Mouse (Mus musculus) liver, embryonic 15.5 days (tissue): Measurements from ENCODE around the gene 6030452D12Rik. TPM values are rescaled to one million over a fixed set of nuclear protein-coding genes. Genes with fewer than 3 reads are reported as not detected.

ENCODE experiments used
- ATAC-seq: fragments of 200-750 bp; cut with Nextera tagmentation; 2 replicates; pipeline ENCODE4 v1.8.0; 2017; ENCODE audit warnings: moderate number of reproducible peaks, mild to moderate bottlenecking, moderate library complexity; ENCODE audit not compliant: insufficient read depth
- H3K27ac ChIP-seq: fragments of 300-500 bp; sonication (generic); replicated peaks from 2 replicates; pipeline ENCODE4 v1.5.1; 2015; ENCODE audit warnings: mild to moderate bottlenecking, inconsistent platforms
- H3K27me3 ChIP-seq: fragments of 300-500 bp; sonication (generic); 2 replicates; pipeline ENCODE4 v1.6.1; 2015; ENCODE audit warnings: mild to moderate bottlenecking, inconsistent platforms
- H3K36me3 ChIP-seq: fragments of 300-500 bp; sonication (generic); replicated peaks from 2 replicates; pipeline ENCODE4 v1.6.1; 2015; ENCODE audit warnings: moderate library complexity, mild to moderate bottlenecking, inconsistent platforms
- H3K4me1 ChIP-seq: fragments of 300-500 bp; sonication (generic); replicated peaks from 2 replicates; pipeline ENCODE4 v1.6.1; 2015; ENCODE audit warnings: inconsistent platforms
- H3K4me2 ChIP-seq: fragments of 300-500 bp; sonication (generic); 2 replicates; pipeline ENCODE4 v1.6.1; 2015; ENCODE audit warnings: moderate library complexity, mild to moderate bottlenecking, inconsistent platforms
- H3K4me3 ChIP-seq: fragments of 300-500 bp; sonication (generic); replicated peaks from 2 replicates; pipeline ENCODE4 v1.5.1; 2015; ENCODE audit warnings: mild to moderate bottlenecking, inconsistent platforms
- H3K9ac ChIP-seq: fragments of 300-500 bp; sonication (generic); 2 replicates; pipeline ENCODE4 v1.6.1; 2015; ENCODE audit warnings: moderate library complexity, mild to moderate bottlenecking, inconsistent platforms
- H3K9me3 ChIP-seq: fragments of 300-500 bp; sonication (generic); replicated peaks from 2 replicates; pipeline ENCODE4 v1.6.1; 2016; ENCODE audit warnings: inconsistent platforms
- WGBS: fragments of 180-500 bp; shearing (Covaris S2); methylation state at CpG from one replicate; pipeline ENCODE4 v1.1.7; 2015; ENCODE audit warnings: mixed read lengths; ENCODE audit not compliant: insufficient replicate concordance; 5-methylcytosine and 5-hydroxymethylcytosine counted together
- polyA plus RNA-seq: library from polyadenylated mRNA; unstranded; fragments of >200 nt; fragmentation: Nextera tagmentation; extraction: Ambion mirVana; gene quantifications from 2 replicates; pipeline ENCODE4 v1.2.1, GENCODE M21; 2015

6030452D12Rik gene
- not detected in 2 replicates for polyA plus RNA-seq

DNA sequence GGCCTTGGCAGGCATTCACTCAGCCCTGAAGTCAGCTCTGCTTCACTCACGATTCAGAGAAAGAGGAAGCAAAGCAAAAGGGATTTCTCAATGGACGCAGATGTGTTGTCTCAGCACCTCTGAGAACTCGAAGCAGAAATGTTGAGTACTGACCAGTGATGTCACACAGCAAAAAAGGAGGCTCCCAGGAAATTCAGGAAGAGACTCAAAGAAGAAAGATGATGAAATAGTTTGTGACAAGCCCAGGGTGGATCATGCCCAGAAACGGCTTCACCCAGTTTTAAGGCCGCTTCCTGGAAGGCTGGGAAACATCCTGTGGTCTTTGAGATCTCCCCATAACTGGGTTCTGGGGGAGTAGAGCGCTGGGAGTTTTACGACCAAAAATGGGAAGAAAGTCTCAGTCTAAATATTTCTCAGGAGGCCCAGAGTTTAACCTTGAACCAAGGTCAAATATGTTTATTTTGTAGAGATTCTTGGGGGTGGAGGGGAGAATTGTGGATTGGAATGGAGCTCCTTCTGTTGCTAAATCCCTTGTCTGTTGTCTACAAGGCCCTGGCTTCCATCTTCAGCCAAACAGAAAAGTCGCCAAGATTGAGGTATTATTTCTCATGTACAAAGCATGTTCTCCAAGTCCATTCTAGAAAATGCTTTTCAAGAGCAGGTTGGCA lies at the start of gene 6030452D12Rik:
TSS of gene 6030452D12Rik (plus strand) at position 505 of the 668 bp plus-strand sequence.
- Histone ChIP-seq H3K4me2 (no peak within 1 kb of the TSS), H3K9me3 (no peaks in the 10 kb centered on the region), H3K9ac (no peak within 1 kb of the TSS), H3K4me3 (no peak within 1 kb of the TSS), H3K27me3 (no peaks in the 10 kb centered on the region), H3K4me1 (no peaks in the 10 kb centered on the region), H3K27ac (no peak within 1 kb of the TSS), H3K36me3 (no peaks in the 10 kb centered on the region)
- 38% methylated on average over 8 of the region's 8 CpGs for WGBS
- ATAC-seq, result no peak

DNA sequence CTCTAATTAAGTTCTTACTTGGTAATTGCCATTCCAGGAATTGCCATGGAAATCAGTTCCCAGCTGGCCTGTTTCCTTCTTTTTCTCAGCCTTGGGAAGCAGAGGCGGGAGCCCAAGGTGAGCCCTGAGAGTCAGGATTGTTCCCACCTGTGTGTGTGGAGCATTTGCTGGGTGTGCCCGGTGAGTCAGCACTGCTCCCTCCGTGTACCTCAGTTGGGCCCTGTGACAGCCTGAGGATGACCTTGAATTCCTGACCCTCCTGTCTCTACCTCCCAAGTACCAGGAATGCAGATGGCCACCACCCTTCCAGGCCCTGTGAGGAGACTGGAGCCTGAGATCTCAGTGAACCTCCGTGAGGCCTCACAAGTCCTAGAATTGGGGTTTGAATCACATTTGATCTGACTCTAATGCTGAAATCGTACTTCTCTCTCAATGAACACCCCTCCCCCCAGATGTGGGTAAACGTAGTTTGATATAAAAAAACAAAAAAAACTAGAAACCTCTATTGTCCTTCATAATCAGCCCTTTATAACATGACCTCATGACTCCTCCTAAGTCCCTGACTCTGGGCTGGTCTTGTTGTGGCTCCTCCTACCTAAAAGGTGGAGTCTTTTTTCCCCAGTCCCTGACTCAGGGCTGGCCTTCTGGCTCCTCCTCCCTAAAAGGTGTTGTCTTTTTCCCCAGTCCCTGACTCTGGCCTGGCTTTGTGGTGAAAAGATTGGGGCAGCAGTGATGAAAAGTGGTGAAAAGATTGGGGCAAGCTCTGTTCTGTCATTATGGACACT lies 48.8 kb upstream of the 6030452D12Rik start:
- Histone ChIP-seq H3K4me1 (no peaks in the 10 kb centered on the region), H3K27me3 (no peaks in the 10 kb centered on the region), H3K9ac (no peak overlapping the region), H3K4me2 (no peak overlapping the region), H3K9me3 (no peaks in the 10 kb centered on the region), H3K27ac (no peak overlapping the region), H3K36me3 (no peaks in the 10 kb centered on the region), H3K4me3 (no peak overlapping the region)
- 57% methylated on average over 6 of the region's 6 CpGs for WGBS
- no peak for ATAC-seq

- Histone ChIP-seq H3K27ac (no peak overlapping the region), H3K4me2 (no peak overlapping the region), H3K36me3 (no peaks in the 10 kb centered on the region), H3K9me3 (no peaks in the 10 kb centered on the region), H3K27me3 (no peaks in the 10 kb centered on the region), H3K4me1 (no peaks in the 10 kb centered on the region), H3K9ac (no peak overlapping the region), H3K4me3 (no peak overlapping the region)
- no peak for ATAC-seq
- WGBS, result 53% methylated on average over 12 of the region's 12 CpGs
These were observed 47.4 kb upstream of the 6030452D12Rik start for GRCm38 (mm10) chr8:106452701-106453481.

DNA sequence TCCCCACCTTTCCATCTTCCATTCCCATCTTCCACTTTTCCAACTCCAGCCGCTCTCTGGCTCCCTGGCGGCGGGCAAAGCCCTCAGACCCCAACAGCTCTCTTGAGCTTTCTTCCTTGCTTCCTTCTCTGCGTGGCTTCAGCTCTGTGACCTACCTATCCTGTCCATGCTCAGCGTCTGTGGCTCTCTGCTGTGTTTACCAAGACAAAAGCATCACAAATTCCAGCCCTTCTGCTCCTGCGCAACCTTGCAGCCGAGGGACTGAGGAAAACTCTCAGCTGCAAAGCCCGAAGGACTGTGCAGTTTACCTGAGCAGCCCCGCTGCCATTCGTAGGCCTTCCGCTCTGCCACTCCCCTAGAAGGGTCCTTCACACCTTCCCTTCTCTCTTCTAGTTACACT lies 46.3 kb upstream of the 6030452D12Rik start:
- no peak overlapping the region for H3K27ac ChIP-seq
- ATAC-seq, result no peak
- WGBS, result 61% methylated on average over 11 of the region's 11 CpGs

DNA sequence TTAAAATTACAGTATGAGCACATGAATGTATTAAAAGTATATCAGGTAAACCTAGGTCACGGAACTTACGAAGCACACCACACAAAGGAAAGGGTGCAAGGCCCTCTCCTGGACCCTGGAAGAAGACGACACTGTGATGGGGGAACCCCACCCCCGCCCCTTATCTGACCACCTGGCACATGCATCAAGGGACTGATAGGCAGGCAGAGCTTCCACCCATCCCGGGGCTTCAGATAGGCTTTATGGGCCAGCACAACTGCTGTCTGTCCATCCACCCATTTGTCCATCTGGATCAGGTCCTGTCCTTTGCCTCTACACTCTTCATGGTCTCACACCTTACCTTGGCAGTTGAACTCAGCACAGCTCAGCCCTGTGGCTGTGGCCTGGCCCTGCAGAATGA lies 38.2 kb upstream of the 6030452D12Rik start:
- no peak overlapping the region for H3K4me3 ChIP-seq
- 50% methylated on average over 5 of the region's 5 CpGs for whole genome bisulfite sequencing
- no peaks in the 10 kb centered on the region; the same call in 1 of the 2 replicates for H3K4me1 ChIP-seq
- H3K9ac ChIP-seq, result no peak overlapping the region
- H3K9me3 ChIP-seq, result no peaks in the 10 kb centered on the region
- no peak overlapping the region for H3K4me2 ChIP-seq
- no peaks in the 10 kb centered on the region for H3K36me3 ChIP-seq
- no peaks in the 10 kb centered on the region for H3K27me3 ChIP-seq
- no peak for ATAC-seq
- no peak overlapping the region for H3K27ac ChIP-seq

More for the DNA sequence above, 46.3 kb upstream of the 6030452D12Rik start:
- no peaks in the 10 kb centered on the region for H3K36me3 ChIP-seq
- H3K9me3 ChIP-seq, result no peaks in the 10 kb centered on the region
- no peaks in the 10 kb centered on the region for H3K27me3 ChIP-seq
- no peak overlapping the region for H3K4me3 ChIP-seq
- H3K4me2 ChIP-seq, result no peak overlapping the region
- H3K4me1 ChIP-seq, result no peaks in the 10 kb centered on the region
- no peak overlapping the region for H3K9ac ChIP-seq

GRCm38 (mm10) chr8:106463795-106464194 lies 36.5 kb upstream of the 6030452D12Rik start:
- no peak overlapping the region for H3K4me2 ChIP-seq
- no peak overlapping the region for H3K9ac ChIP-seq
- WGBS, result 76% methylated on average over 6 of the region's 6 CpGs
- no peaks in the 10 kb centered on the region for H3K36me3 ChIP-seq
- H3K27me3 ChIP-seq, result no peaks in the 10 kb centered on the region
- H3K9me3 ChIP-seq, result no peaks in the 10 kb centered on the region
- no peak overlapping the region for H3K27ac ChIP-seq
- no peaks in the 10 kb centered on the region; the same call in 1 of the 2 replicates for H3K4me1 ChIP-seq
- ATAC-seq, result no peak
- no peak overlapping the region for H3K4me3 ChIP-seq

DNA sequence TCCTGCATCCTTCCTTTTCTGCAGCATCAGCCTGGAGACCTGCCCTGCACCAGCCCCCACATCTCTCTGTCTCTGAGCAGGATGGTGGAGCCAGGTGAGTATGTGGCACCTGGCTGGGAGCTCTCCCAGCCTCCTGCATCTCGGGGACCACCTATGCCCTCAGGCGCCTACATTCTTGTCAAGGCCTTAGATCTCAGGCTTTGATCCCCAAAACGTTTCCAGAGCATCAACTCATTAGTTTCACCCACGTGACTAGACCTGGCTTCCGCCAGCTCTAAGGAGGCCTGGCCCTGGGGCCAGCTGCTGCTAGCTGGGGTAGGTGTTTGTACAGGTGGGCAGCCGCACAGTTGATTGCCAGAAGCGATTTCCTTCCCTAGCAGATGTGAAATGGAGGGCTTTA lies 30.8 kb upstream of the 6030452D12Rik start:
- Histone ChIP-seq H3K9me3 (no peaks in the 10 kb centered on the region), H3K4me2 (no peak overlapping the region), H3K27me3 (no peaks in the 10 kb centered on the region), H3K4me3 (no peak overlapping the region), H3K36me3 (no peaks in the 10 kb centered on the region), H3K9ac (no peak overlapping the region), H3K4me1 (no peaks in the 10 kb centered on the region), H3K27ac (no peak overlapping the region)
- ATAC-seq, result no peak
- 46% methylated on average over 7 of the region's 7 CpGs for WGBS

DNA sequence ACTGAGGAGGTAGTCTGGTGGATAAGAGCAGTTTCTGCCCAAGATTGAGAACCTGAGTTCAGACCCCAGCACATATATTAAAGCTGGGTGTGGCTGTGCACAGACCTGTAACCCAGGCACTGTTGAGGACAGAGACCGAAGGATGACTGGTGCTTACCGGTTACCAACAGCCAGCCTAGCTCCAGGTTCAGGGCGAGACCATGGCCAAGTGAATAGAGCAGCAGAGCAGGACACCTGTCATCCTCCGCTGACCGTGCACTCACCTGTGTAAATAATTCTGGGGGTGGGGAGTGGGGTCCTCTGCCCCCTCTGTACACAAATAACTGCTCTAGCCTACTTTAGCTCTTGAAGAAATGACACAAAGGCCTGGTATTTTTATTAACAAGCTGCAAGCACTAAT lies 26.3 kb upstream of the 6030452D12Rik start:
- H3K36me3 ChIP-seq, result no peaks in the 10 kb centered on the region
- no peak overlapping the region for H3K27ac ChIP-seq
- no peak overlapping the region for H3K9ac ChIP-seq
- H3K27me3 ChIP-seq, result no peaks in the 10 kb centered on the region
- no peak for ATAC-seq
- H3K4me2 ChIP-seq, result no peak overlapping the region
- no peaks in the 10 kb centered on the region for H3K4me1 ChIP-seq
- WGBS, result 71% methylated on average over 5 of the region's 5 CpGs
- no peaks in the 10 kb centered on the region for H3K9me3 ChIP-seq
- no peak overlapping the region for H3K4me3 ChIP-seq

DNA sequence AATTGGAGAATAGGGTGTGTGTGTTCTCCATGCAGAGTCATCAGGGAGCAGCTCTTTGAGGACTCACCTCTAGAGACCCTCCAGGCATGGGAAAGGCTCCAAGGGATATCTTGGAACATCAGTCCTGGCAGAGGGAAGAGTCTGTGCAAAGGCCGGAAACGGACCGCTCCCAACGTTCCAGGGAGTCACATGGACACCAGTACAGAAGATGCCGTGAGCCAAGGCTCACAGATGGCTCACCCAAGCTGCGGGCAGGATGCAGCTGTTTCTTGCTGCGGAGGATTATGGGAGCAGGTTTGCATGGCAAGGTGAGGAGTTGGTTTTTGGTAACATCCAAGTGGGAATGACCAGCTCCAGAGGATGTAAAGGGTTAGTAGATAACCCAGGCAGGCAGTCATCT lies 3.9 kb downstream of the 6030452D12Rik start:
- Histone ChIP-seq H3K4me3 (no peak overlapping the region), H3K9ac (no peak overlapping the region), H3K27ac (no peak overlapping the region), H3K36me3 (no peaks in the 10 kb centered on the region), H3K4me1 (no peaks in the 10 kb centered on the region; the same call in 1 of the 2 replicates), H3K4me2 (no peak overlapping the region), H3K27me3 (peaks cover 32% of the 10 kb centered on the region), H3K9me3 (no peaks in the 10 kb centered on the region)
- 69% methylated on average over 7 of the region's 7 CpGs for WGBS
- no peak for ATAC-seq

GRCm38 (mm10) chr8:106505328-106505965 lies 5.1 kb downstream of the 6030452D12Rik start:
- no peak for ATAC-seq
- H3K4me3 ChIP-seq, result no peak overlapping the region
- WGBS, result 53% methylated on average over 10 of the region's 10 CpGs
- H3K4me1 ChIP-seq, result peaks cover under 1% of the 10 kb centered on the region
- no peak overlapping the region for H3K9ac ChIP-seq
- no peaks in the 10 kb centered on the region for H3K36me3 ChIP-seq
- H3K27ac ChIP-seq, result no peak overlapping the region
- no peak overlapping the region for H3K4me2 ChIP-seq
- H3K27me3 ChIP-seq, result peaks cover 44% of the 10 kb centered on the region
- no peaks in the 10 kb centered on the region for H3K9me3 ChIP-seq
